Mouse (Mus musculus) G1E (cell line): ENCODE measurements around the gene Prrc2b. TPM values are rescaled to one million over a fixed set of nuclear protein-coding genes. Genes with fewer than 3 reads are reported as not detected.

Experiments used
- ATAC-seq: 2 replicates; pipeline ENCODE4 v1.8.0; 2016; ENCODE audit warnings: mild to moderate bottlenecking; ENCODE audit not compliant: insufficient number of reproducible peaks, poor library complexity, low FRiP score, severe bottlenecking; ENCODE audit errors: extremely low read depth
- DNase-seq: peaks from one replicate; pipeline ENCODE4 v3.0.0; 2012; ENCODE audit warnings: low spot score
- H3K27me3 ChIP-seq: 2 replicates; pipeline ENCODE4 v1.6.1; 2012; ENCODE audit warnings: mild to moderate bottlenecking, low read length, inconsistent platforms; ENCODE audit not compliant: insufficient read depth
- H3K36me3 ChIP-seq: replicated peaks from 2 replicates; pipeline ENCODE3; 2012; ENCODE audit warnings: mild to moderate bottlenecking, inconsistent platforms
- H3K4me1 ChIP-seq: 2 replicates; pipeline ENCODE4 v1.6.1; 2012; ENCODE audit warnings: low read depth, low read length, inconsistent platforms, mixed read lengths; ENCODE audit not compliant: insufficient read depth
- H3K4me3 ChIP-seq: 2 replicates; pipeline ENCODE4 v1.5.1; 2012; ENCODE audit warnings: low read depth, mild to moderate bottlenecking, inconsistent platforms, low read length, moderate library complexity, mixed read lengths
- H3K9me3 ChIP-seq: replicated peaks from 2 replicates; pipeline ENCODE4 v1.6.1; 2012; ENCODE audit warnings: inconsistent platforms
- CTCF ChIP-seq: IDR thresholded peaks from 2 replicates; pipeline ENCODE4 v1.5.1; 2012; ENCODE audit warnings: low read depth, low read length, inconsistent platforms, mixed read lengths
- GATA1 ChIP-seq: IDR thresholded peaks from 2 replicates; pipeline ENCODE4 v1.6.1; 2012; ENCODE audit warnings: borderline replicate concordance, low read length, inconsistent platforms, mixed read lengths
- GATA2 ChIP-seq: IDR thresholded peaks from 2 replicates; pipeline ENCODE4 v1.6.1; 2012; ENCODE audit warnings: low read depth, low read length, inconsistent platforms, borderline replicate concordance
- POLR2AphosphoS5 ChIP-seq: IDR thresholded peaks from 2 replicates; pipeline ENCODE4 v1.6.1; 2012; ENCODE audit warnings: low read depth, low read length, inconsistent platforms; ENCODE audit not compliant: insufficient replicate concordance
- TAL1 ChIP-seq: conservative IDR thresholded peaks from 2 replicates; pipeline ENCODE4 v1.6.1; 2012; ENCODE audit warnings: low read depth, low read length, inconsistent platforms, mixed read lengths
- polyA plus RNA-seq: library from polyadenylated mRNA; stranded (reverse); fragments of >175 nt; gene quantifications from 2 replicates; pipeline ENCODE4 v1.2.3, GENCODE M21; 2012
- total RNA-seq, 2 experiments: library from RNA; stranded (forward) in 1 of 2; stranded (reverse) in 1 of 2; fragments of 200-1000 nt in 1 of 2; fragments of >200 nt in 1 of 2; fragmentation: Nextera tagmentation in 1 of 2; gene quantifications; 2 replicates each; pipeline ENCODE4 v1.2.3; 2014 to 2017

Prrc2b gene
- total and polyA plus RNA-seq, 3 experiments, result 17.1 to 147 (median 103) TPM

- Histone ChIP-seq H3K4me1 (peaks cover 76% of the 10 kb centered on the region), H3K4me3 (no peak overlapping the region)
- no peak for ATAC-seq
These were observed 19.1 kb downstream of the Prrc2b start for GRCm38 (mm10) chr2:32170010-32170409.

GRCm38 (mm10) chr2:32171658-32172433 is 21.0 kb downstream of the Prrc2b start:
- no peak for DNase-seq
- Histone ChIP-seq H3K36me3 (peaks cover 84% of the 10 kb centered on the region), H3K4me3 (no peak overlapping the region), H3K27me3 (no peaks in the 10 kb centered on the region), H3K4me1 (peaks cover 70% of the 10 kb centered on the region), H3K9me3 (no peaks in the 10 kb centered on the region)
- TF ChIP-seq CTCF (no peak), GATA1 (no peak), TAL1 (no peak), GATA2 (no peak), POLR2AphosphoS5 (no peak)
- ATAC-seq, result no peak

More at GRCm38 (mm10) chr2:32170010-32170409, 19.1 kb downstream of the Prrc2b start:
- no peak for DNase-seq
- Histone ChIP-seq H3K9me3 (no peaks in the 10 kb centered on the region), H3K36me3 (peaks cover 82% of the 10 kb centered on the region), H3K27me3 (no peaks in the 10 kb centered on the region)
- TF ChIP-seq CTCF (no peak), POLR2AphosphoS5 (no peak), GATA1 (no peak), GATA2 (no peak), TAL1 (no peak)

GRCm38 (mm10) chr2:32174170-32174741 is 23.4 kb downstream of the Prrc2b start:
- Histone ChIP-seq H3K36me3 (peaks cover 87% of the 10 kb centered on the region), H3K4me1 (peaks cover 63% of the 10 kb centered on the region)

GRCm38 (mm10) chr2:32175051-32175466 is 24.2 kb downstream of the Prrc2b start:
- TF ChIP-seq POLR2AphosphoS5 (no peak), CTCF (no peak), TAL1 (no peak), GATA2 (no peak), GATA1 (no peak)
- ATAC-seq (no peak; the same call in 1 of the 2 replicates), DNase-seq (no peak)
- Histone ChIP-seq H3K9me3 (no peaks in the 10 kb centered on the region), H3K27me3 (no peaks in the 10 kb centered on the region), H3K4me1 (peaks cover 59% of the 10 kb centered on the region), H3K36me3 (peaks cover 87% of the 10 kb centered on the region), H3K4me3 (no peak overlapping the region)

More at GRCm38 (mm10) chr2:32174170-32174741, 23.4 kb downstream of the Prrc2b start:
- H3K4me3 ChIP-seq, result no peak overlapping the region
- DNase-seq (no peak), ATAC-seq (no peak)
- no peak for TF ChIP-seq POLR2AphosphoS5
- no peak for TF ChIP-seq GATA1
- no peak for TF ChIP-seq CTCF
- TF ChIP-seq GATA2, result no peak
- TF ChIP-seq TAL1, result no peak
- no peaks in the 10 kb centered on the region for H3K9me3 ChIP-seq
- H3K27me3 ChIP-seq, result no peaks in the 10 kb centered on the region

- no peak for DNase-seq
- H3K36me3 ChIP-seq, result peaks cover 87% of the 10 kb centered on the region
- H3K4me1 ChIP-seq, result peaks cover 55% of the 10 kb centered on the region
- no peaks in the 10 kb centered on the region for H3K27me3 ChIP-seq
- H3K4me3 ChIP-seq, result no peak overlapping the region
- ATAC-seq, result no peak
- H3K9me3 ChIP-seq, result no peaks in the 10 kb centered on the region
- TF ChIP-seq GATA1 (no peak), POLR2AphosphoS5 (no peak), GATA2 (no peak), CTCF (no peak), TAL1 (no peak)
These were observed 24.6 kb downstream of the Prrc2b start for GRCm38 (mm10) chr2:32175508-32175907.

- ATAC-seq, result no peak
- Histone ChIP-seq H3K27me3 (no peaks in the 10 kb centered on the region), H3K36me3 (peaks cover 87% of the 10 kb centered on the region)
These were observed 26.0 kb downstream of the Prrc2b start for GRCm38 (mm10) chr2:32176848-32177247.

More at GRCm38 (mm10) chr2:32176848-32177247, 26.0 kb downstream of the Prrc2b start:
- no peak for DNase-seq
- no peak overlapping the region for H3K4me3 ChIP-seq
- H3K4me1 ChIP-seq, result peaks cover 54% of the 10 kb centered on the region
- H3K9me3 ChIP-seq, result no peaks in the 10 kb centered on the region
- no peak for TF ChIP-seq GATA2
- no peak for TF ChIP-seq CTCF
- no peak for TF ChIP-seq TAL1
- no peak for TF ChIP-seq POLR2AphosphoS5
- no peak for TF ChIP-seq GATA1
